Mouse (Mus musculus) hindbrain, postnatal 0 days (tissue): ENCODE measurements around the gene Grik4. TPM values are rescaled to one million over a fixed set of nuclear protein-coding genes. Genes with fewer than 3 reads are reported as not detected.
A peak's percentile ranks its signal among the peaks of the same experiment; 100 is the strongest.

Experiments
- ATAC-seq: fragments of 200-750 bp; cut with Nextera tagmentation; 2 replicates; pipeline ENCODE4 v1.8.0; 2017; ENCODE audit warnings: mild to moderate bottlenecking, moderate TSS enrichment, moderate library complexity
- DNase-seq: peaks from one replicate; pipeline ENCODE4 v3.0.0-alpha.2; 2015; ENCODE audit warnings: low spot score
- H3K27ac ChIP-seq: fragments of 300-500 bp; sonication (generic); 2 replicates; pipeline ENCODE4 v1.5.1; 2014; ENCODE audit warnings: mild to moderate bottlenecking
- H3K27me3 ChIP-seq: fragments of 300-500 bp; sonication (generic); 2 replicates; pipeline ENCODE4 v1.6.1; 2014; ENCODE audit warnings: low read length, mixed read lengths; ENCODE audit not compliant: insufficient read depth
- H3K36me3 ChIP-seq: fragments of 300-500 bp; sonication (generic); 2 replicates; pipeline ENCODE4 v1.6.1; 2014; ENCODE audit warnings: low read length, mixed read lengths; ENCODE audit not compliant: insufficient read depth
- H3K4me1 ChIP-seq: fragments of 300-500 bp; sonication (generic); 2 replicates; pipeline ENCODE4 v1.6.1; 2014; ENCODE audit warnings: antibody characterized with exemption, low read length, mixed read lengths; ENCODE audit not compliant: insufficient read depth
- H3K4me2 ChIP-seq: fragments of 300-500 bp; sonication (generic); 2 replicates; pipeline ENCODE4 v1.6.1; 2014; ENCODE audit warnings: low read depth, mild to moderate bottlenecking, low read length, moderate library complexity, mixed read lengths
- H3K4me3 ChIP-seq: fragments of 300-500 bp; sonication (generic); 2 replicates; pipeline ENCODE4 v1.5.1; 2014; ENCODE audit warnings: low read length
- H3K9ac ChIP-seq: fragments of 300-500 bp; sonication (generic); replicated peaks from 2 replicates; pipeline ENCODE4 v1.6.1; 2014; ENCODE audit warnings: mild to moderate bottlenecking, low read length, moderate library complexity, mixed read lengths
- H3K9me3 ChIP-seq: fragments of 300-500 bp; sonication (generic); 2 replicates; pipeline ENCODE4 v1.6.1; 2016; ENCODE audit warnings: low read length, mixed read lengths
- CTCF ChIP-seq: IDR thresholded peaks from 2 replicates; pipeline ENCODE4 v1.5.1; 2016; ENCODE audit warnings: antibody characterized with exemption, control low read depth, low read depth
- WGBS: fragments of 180-500 bp; shearing (Covaris S2); extraction: QIAGEN DNeasy Blood & Tissue Kit; methylation state at CpG from one replicate; pipeline ENCODE4 v1.1.7; 2014; 5-methylcytosine and 5-hydroxymethylcytosine counted together
- polyA plus RNA-seq: library from polyadenylated mRNA; unstranded; fragments of >200 nt; fragmentation: Nextera tagmentation; extraction: Ambion mirVana; gene quantifications from 2 replicates; pipeline ENCODE4 v1.2.1, GENCODE M21; 2015
- total RNA-seq: library from RNA; depleted of rRNA; stranded (reverse); fragments of >200 nt; gene quantifications from 2 replicates; pipeline ENCODE4 v1.2.3, GENCODE M21; 2014

The Grik4 gene
- total and polyA plus RNA-seq, 2 experiments from 2014 or later, result 9.4 to 18.2 TPM

DNA sequence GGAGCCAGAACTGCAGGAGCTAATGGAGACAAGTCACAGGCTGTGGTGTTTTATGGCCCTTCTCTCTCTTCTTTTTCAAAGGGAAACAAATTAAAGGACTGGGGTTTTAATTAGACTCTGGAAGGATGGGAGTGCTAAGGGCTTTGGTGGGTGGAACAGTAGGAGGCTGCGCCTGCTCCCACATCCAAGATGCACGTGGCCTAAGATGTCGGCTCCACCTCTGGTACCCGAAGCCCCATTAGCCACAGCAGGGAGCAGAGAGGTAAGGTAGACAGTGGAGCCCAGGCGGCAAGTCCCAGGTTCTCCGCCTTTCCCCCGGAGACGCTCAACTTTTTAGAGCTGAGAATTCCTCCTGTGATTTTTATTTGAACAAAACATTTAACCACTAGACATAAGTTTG is 166.4 kb downstream of the Grik4 start:
- ATAC-seq (no peak), DNase-seq (no peak)
- no peaks in the 10 kb centered on the region for H3K4me1 ChIP-seq
- H3K9me3 ChIP-seq, result no peaks in the 10 kb centered on the region
- no peak overlapping the region for H3K4me3 ChIP-seq
- 73% methylated on average over 8 of the region's 8 CpGs for WGBS
- no peak overlapping the region for H3K9ac ChIP-seq
- no peak for TF ChIP-seq CTCF
- H3K27ac ChIP-seq, result no peak overlapping the region
- H3K27me3 ChIP-seq, result no peaks in the 10 kb centered on the region
- H3K36me3 ChIP-seq, result no peaks in the 10 kb centered on the region
- no peak overlapping the region for H3K4me2 ChIP-seq

DNA sequence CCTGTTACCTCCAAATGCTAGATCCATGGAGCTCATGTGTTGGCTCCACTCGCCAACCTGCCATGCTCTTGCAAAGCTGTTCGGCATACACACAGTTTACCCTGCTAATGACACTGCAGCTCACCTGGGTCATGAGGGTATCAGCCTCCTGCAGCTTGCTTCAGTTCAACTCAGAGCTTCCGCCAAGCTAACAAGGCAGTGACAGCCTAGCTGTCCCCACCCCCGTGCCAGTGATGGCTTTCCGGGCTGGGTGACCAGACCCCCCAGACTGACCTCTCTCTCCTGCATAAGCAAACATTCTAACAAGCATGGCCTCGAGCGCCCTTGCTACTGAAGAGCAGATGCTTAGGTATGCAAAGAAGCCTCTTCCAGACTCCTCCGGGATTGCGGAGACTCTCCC is 167.5 kb downstream of the Grik4 start:
- H3K27me3 ChIP-seq, result no peaks in the 10 kb centered on the region
- no peaks in the 10 kb centered on the region for H3K4me1 ChIP-seq
- no peak overlapping the region for H3K9ac ChIP-seq
- no peak overlapping the region for H3K27ac ChIP-seq
- no peak overlapping the region for H3K4me3 ChIP-seq
- ATAC-seq, result no peak
- TF ChIP-seq CTCF, result no peak
- H3K9me3 ChIP-seq, result no peaks in the 10 kb centered on the region
- DNase-seq, result no peak
- no peaks in the 10 kb centered on the region for H3K36me3 ChIP-seq
- no peak overlapping the region for H3K4me2 ChIP-seq
- 76% methylated on average over 9 of the region's 9 CpGs for WGBS

DNA sequence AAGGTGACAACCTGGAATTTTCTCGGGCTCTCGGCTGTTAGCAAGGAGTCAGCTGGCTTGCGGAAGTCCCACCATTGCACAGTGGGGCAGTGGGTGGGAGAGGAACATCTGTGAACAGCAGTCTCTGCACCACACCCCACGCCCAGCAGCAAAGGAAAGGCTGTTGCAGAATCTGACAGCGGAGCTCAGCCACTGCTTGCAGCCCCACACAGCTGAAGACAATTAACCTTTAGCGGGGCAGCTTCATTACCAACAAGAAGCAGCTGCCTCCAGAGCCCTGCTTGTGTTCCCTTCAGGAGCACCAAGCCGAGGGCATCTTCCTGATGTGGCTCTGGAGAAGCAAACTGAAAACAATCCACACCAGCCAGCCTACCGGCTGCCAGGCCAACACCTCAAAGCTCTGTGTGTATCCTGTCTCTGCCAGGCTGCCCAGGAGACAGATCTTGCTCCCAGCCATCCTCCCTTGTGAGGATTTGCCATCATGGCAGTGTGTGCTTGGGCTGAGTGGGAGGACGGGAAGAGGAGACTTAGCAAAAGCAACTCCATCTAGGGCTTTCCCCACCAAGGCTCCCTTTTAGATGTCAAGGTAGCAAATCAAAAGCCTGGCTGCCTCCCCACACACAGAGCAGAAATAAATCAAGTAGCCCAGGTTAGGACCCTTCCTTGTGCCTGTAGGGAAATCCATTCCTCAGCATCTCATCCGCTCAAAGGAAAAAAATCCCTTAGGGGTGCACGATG is 179.3 kb downstream of the Grik4 start:
- whole genome bisulfite sequencing, result 40% methylated on average over 11 of the region's 11 CpGs
- Histone ChIP-seq H3K36me3 (no peaks in the 10 kb centered on the region), H3K9me3 (no peaks in the 10 kb centered on the region), H3K4me2 (no peak overlapping the region), H3K27ac (no peak overlapping the region), H3K9ac (no peak overlapping the region), H3K4me3 (no peak overlapping the region), H3K27me3 (no peaks in the 10 kb centered on the region), H3K4me1 (peaks cover 13% of the 10 kb centered on the region)
- ATAC-seq (0 out of 2 replicates have a peak, but pooled peaks have one; percentile 43), DNase-seq (no peak)
- no peak for TF ChIP-seq CTCF

GRCm38 (mm10) chr9:42758682-42759205 is 185.5 kb downstream of the Grik4 start:
- DNase-seq, result no peak
- Histone ChIP-seq H3K4me1 (no peaks in the 10 kb centered on the region; the same call in 1 of the 2 replicates), H3K9me3 (no peaks in the 10 kb centered on the region), H3K4me2 (no peak overlapping the region), H3K27ac (no peak overlapping the region), H3K27me3 (no peaks in the 10 kb centered on the region), H3K9ac (no peak overlapping the region), H3K4me3 (no peak overlapping the region), H3K36me3 (no peaks in the 10 kb centered on the region)
- TF ChIP-seq CTCF, result peak; percentile 23; the same call in 1 of the 2 replicates
- WGBS, result 52% methylated on average over 5 of the region's 5 CpGs
- no peak for ATAC-seq

DNA sequence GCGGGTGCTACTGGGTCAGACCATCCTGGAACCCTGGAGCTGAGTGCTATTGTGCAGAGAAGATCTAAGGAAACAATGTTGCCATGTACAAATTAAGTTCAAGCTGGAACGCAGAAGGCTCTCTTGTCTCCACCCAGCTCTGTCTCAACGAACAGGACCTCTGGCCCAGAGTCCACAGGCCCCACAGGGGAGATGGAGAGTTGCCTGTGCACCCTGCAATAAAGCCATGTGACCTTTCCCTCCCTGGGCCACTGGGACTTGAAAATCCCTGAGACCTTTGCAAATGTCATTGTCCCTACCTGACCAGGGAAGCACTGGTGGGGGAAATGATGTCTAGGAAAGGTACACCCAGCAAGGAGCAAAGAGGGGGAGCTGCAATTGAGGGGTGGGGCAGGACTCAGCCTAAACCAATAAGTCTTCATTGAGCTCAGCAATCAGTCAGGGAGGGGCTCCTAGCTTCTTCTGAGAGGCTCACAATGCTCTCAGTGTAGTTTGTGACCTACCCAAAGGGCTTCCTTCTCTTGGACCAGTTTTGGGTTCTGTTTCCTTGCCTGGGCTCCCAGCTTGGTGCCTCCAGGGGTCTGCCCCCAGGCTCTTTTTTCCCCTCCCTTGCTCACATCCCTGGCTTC is 187.2 kb downstream of the Grik4 start:
- Histone ChIP-seq H3K36me3 (no peaks in the 10 kb centered on the region), H3K27me3 (no peaks in the 10 kb centered on the region), H3K4me3 (no peak overlapping the region), H3K9me3 (no peaks in the 10 kb centered on the region), H3K4me2 (no peak overlapping the region), H3K4me1 (no peaks in the 10 kb centered on the region; the same call in 1 of the 2 replicates), H3K27ac (no peak overlapping the region), H3K9ac (no peak overlapping the region)
- ATAC-seq (no peak), DNase-seq (no peak)
- 66% methylated on average over 3 of the region's 3 CpGs for WGBS
- no peak for TF ChIP-seq CTCF

- no peak overlapping the region for H3K27ac ChIP-seq
- TF ChIP-seq CTCF, result no peak
- WGBS, result 49% methylated on average over 8 of the region's 8 CpGs
Observed at GRCm38 (mm10) chr9:42754699-42755098, 189.6 kb downstream of the Grik4 start.

DNA sequence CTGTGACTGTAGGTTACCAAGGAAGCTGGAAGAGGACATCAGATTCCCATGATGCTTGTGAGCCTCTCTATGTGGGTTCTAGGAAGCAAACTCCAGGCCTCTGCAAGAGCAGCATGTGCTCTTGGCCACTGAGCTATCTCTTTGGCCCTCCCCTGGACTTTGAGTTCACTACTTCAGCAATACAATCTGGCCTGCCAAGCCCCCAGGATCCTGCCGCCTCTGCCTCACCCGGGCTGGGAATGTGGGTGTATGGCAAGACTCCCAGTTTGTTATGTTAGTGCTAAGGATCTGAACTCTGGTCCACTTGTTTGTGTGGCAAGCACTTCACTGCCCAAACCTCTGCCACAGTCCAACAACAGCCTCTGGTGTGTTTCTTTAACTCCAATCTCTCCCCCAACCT is 193.1 kb downstream of the Grik4 start:
- no peak overlapping the region for H3K4me3 ChIP-seq
- H3K9ac ChIP-seq, result no peak overlapping the region
- no peaks in the 10 kb centered on the region for H3K36me3 ChIP-seq
- H3K4me2 ChIP-seq, result no peak overlapping the region
- DNase-seq (no peak), ATAC-seq (no peak)
- WGBS, result 73% methylated on average over 2 of the region's 2 CpGs
- no peak for TF ChIP-seq CTCF
- no peaks in the 10 kb centered on the region for H3K9me3 ChIP-seq
- H3K4me1 ChIP-seq, result no peaks in the 10 kb centered on the region; the same call in 1 of the 2 replicates
- H3K27me3 ChIP-seq, result no peaks in the 10 kb centered on the region
- H3K27ac ChIP-seq, result no peak overlapping the region

More at GRCm38 (mm10) chr9:42754699-42755098, 189.6 kb downstream of the Grik4 start:
- DNase-seq (no peak), ATAC-seq (no peak)
- no peak overlapping the region for H3K9ac ChIP-seq
- H3K27me3 ChIP-seq, result no peaks in the 10 kb centered on the region
- H3K9me3 ChIP-seq, result no peaks in the 10 kb centered on the region
- H3K4me3 ChIP-seq, result no peak overlapping the region
- no peaks in the 10 kb centered on the region; the same call in 1 of the 2 replicates for H3K4me1 ChIP-seq
- no peak overlapping the region for H3K4me2 ChIP-seq
- H3K36me3 ChIP-seq, result no peaks in the 10 kb centered on the region
